Mouse (Mus musculus): ENCODE data around the gene Zhx3.

GRCm38 (mm10) chr2:160798206-160798605 is 74.6 kb downstream of the Zhx3 start:
- TF ChIP-seq CTCF (IDR thresholded peaks at IDR 0.05; ENCODE audit: extremely low read depth, insufficient read depth, low read length) (no peak), POLR2A (IDR thresholded peaks at IDR 0.05; ENCODE audit: extremely low read depth, insufficient read depth, low read length) (no peak)
